Mouse (Mus musculus) cerebellum, adult 2 months (tissue): ENCODE results near the gene Syt11. TPM values are rescaled to one million over a fixed set of nuclear protein-coding genes. Genes with fewer than 3 reads are reported as not detected.

Source experiments
- DNase-seq, 2 experiments: peaks; one replicate each; pipeline ENCODE4 v3.0.0; 2021
- H3K27ac ChIP-seq: fragments of 200-500 bp; 2 replicates; pipeline ENCODE4 v1.5.1; 2012; ENCODE audit warnings: low read length, control low read depth, inconsistent platforms; ENCODE audit not compliant: insufficient read depth
- H3K27me3 ChIP-seq: fragments of 200-500 bp; 2 replicates; pipeline ENCODE4 v1.6.1; 2012; ENCODE audit warnings: inconsistent platforms, mild to moderate bottlenecking, low read length, moderate library complexity; ENCODE audit not compliant: control insufficient read depth, insufficient read depth
- H3K4me1 ChIP-seq: fragments of 200-500 bp; 2 replicates; pipeline ENCODE4 v1.6.1; 2011; ENCODE audit warnings: low read length; ENCODE audit not compliant: control insufficient read depth, insufficient read depth
- H3K4me3 ChIP-seq: fragments of 200-500 bp; replicated peaks from 2 replicates; pipeline ENCODE3; 2011; ENCODE audit warnings: mild to moderate bottlenecking, low read depth, low read length, control low read depth; ENCODE audit not compliant: insufficient read depth
- CTCF ChIP-seq: fragments of 200-500 bp; IDR thresholded peaks from 2 replicates; pipeline ENCODE4 v1.5.1; 2011; ENCODE audit warnings: low read depth, mild to moderate bottlenecking, control low read depth, low read length, moderate library complexity, borderline replicate concordance; ENCODE audit not compliant: insufficient read depth
- POLR2A ChIP-seq: fragments of 200-500 bp; IDR thresholded peaks from 2 replicates; pipeline ENCODE4 v1.6.1; 2011; ENCODE audit warnings: low read length, control low read depth, borderline replicate concordance; ENCODE audit not compliant: insufficient read depth
- WGBS: fragments of 180-500 bp; shearing (Covaris S2); methylation state at CpG from one replicate; pipeline ENCODE4 v1.1.7; 2018; 5-methylcytosine and 5-hydroxymethylcytosine counted together
- polyA plus RNA-seq: library from polyadenylated mRNA; depleted of rRNA; stranded (reverse); fragments of >200 nt; gene quantifications from 2 replicates; pipeline ENCODE4 v1.2.3, GENCODE M21; 2012; rRNA removed

Syt11 gene
- polyA plus RNA-seq, 1 experiment: 477 TPM

GRCm38 (mm10) chr3:88698834-88699233 lies 76.1 kb downstream of the Syt11 start:
- no peak for TF ChIP-seq POLR2A
- TF ChIP-seq CTCF: no peak
- Histone ChIP-seq H3K27ac (no peak overlapping the region), H3K4me1 (no peaks in the 10 kb centered on the region), H3K4me3 (no peak overlapping the region), H3K27me3 (no peaks in the 10 kb centered on the region)
- WGBS: 92% methylated on average over 6 of the region's 6 CpGs
- no peak for DNase-seq

GRCm38 (mm10) chr3:88698051-88698450 lies 76.9 kb downstream of the Syt11 start:
- Histone ChIP-seq H3K27ac (no peak overlapping the region), H3K27me3 (no peaks in the 10 kb centered on the region), H3K4me1 (no peaks in the 10 kb centered on the region), H3K4me3 (no peak overlapping the region)
- TF ChIP-seq POLR2A: no peak
- TF ChIP-seq CTCF: no peak
- WGBS: 86% methylated on average over 1 of the region's 1 CpGs
- DNase-seq: no peak

DNA sequence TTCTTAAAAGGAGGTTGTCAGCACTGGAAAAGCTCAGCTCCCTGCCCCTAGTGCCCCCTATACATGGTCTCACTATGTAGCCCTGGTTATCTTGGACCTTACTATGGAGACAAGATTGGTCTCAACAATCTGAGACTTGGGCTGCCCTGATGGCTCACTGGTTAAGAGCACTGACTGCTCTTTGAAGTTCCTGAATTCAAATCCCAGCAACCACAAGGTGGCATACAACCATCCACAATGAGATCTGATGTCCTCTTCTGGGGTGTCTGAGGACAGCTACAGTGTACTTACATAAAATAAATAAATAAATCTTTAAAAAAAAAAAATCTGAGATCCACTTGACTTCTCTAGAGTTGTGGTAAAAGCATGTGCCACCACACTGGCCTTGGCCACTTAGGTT lies 79.4 kb downstream of the Syt11 start:
- Histone ChIP-seq H3K27me3 (no peaks in the 10 kb centered on the region), H3K4me1 (no peaks in the 10 kb centered on the region), H3K4me3 (no peak overlapping the region), H3K27ac (no peak overlapping the region)
- DNase-seq: no peak
- TF ChIP-seq POLR2A: no peak

Other genes starting within 250 kb of the Syt11 start
- 1.2 and 1.3 TPM in 2 replicates for gene Mex3a, start 242.8 kb downstream of the Syt11 start, polyA plus RNA-seq
- 0.46 and 1.4 TPM in 2 replicates for gene Rab25, start 226.9 kb downstream of the Syt11 start, polyA plus RNA-seq
- gene Lamtor2, start 222.1 kb downstream of the Syt11 start, polyA plus RNA-seq: 143 and 159 TPM in 2 replicates
- gene Ubqln4, start 221.4 kb downstream of the Syt11 start, polyA plus RNA-seq: 86.4 and 87.3 TPM in 2 replicates
- gene Ssr2, start 199.3 kb downstream of the Syt11 start, polyA plus RNA-seq: 141 and 142 TPM in 2 replicates
- gene Arhgef2, start 169.2 kb downstream of the Syt11 start, polyA plus RNA-seq: 128 and 129 TPM in 2 replicates
- gene Rxfp4, start 122.0 kb downstream of the Syt11 start, polyA plus RNA-seq: not detected in 2 replicates
- 92.7 and 99.6 TPM in 2 replicates for gene Khdc4, start 89.4 kb downstream of the Syt11 start, polyA plus RNA-seq
- gene Rit1, start 58.3 kb downstream of the Syt11 start, polyA plus RNA-seq: 57.3 and 64.3 TPM in 2 replicates
- 33.4 and 35.0 TPM in 2 replicates for gene Gon4l, start 60.1 kb upstream of the Syt11 start, polyA plus RNA-seq
- gene Msto1, start 138.8 kb upstream of the Syt11 start, polyA plus RNA-seq: 37.0 and 38.3 TPM in 2 replicates
- 32.2 and 32.7 TPM in 2 replicates for gene Ash1l, start 175.5 kb upstream of the Syt11 start, polyA plus RNA-seq
- gene Dap3, start 176.0 kb upstream of the Syt11 start, polyA plus RNA-seq: 125 and 131 TPM in 2 replicates